Mouse (Mus musculus): ENCODE measurements at regions not wholly inside any gene's neighbourhood (a gene's known extent, or its start where the extent isn't known, plus 50 kb on each side); places are given as distances from the start of the nearest gene placed in this dataset.

DNA sequence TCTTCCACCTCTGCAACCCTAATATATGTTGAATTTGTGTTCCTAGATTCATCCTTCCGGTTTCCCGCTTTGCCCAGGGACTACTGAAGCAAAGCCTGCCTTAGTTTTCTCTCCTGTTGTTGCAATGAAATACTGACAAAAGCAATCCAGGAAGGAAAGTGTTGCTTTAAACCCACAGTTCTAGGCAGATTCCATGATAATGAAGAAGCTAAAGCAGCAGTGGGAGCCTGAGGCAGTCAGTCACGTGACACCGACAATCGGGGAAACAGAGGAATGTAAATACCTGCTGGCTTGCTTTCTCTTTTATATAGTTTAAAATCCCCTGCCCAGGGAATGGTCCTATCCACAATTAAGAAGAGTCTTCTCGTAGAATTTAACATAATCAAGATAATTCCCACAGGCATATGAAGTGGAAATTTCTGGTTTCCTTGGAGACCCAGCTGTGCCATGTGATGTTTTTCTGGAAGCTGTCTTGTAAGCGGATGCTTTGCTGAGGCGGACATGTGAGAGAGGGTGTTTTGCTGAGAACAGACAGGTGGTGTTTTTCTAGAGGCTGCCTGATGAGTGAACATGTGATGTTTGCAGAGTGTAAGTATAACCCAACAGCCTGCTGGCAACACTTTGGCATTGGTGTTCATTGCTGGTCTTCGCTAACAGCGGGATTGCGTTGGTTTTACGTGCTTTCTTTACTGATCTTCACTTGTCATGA lies 398.0 kb downstream of the Prim2 start:
- Histone ChIP-seq H3K4me3 (ENCODE audit: insufficient read depth, low read length) (peak overlapping the region; percentile 8), H3K27ac (ENCODE audit: insufficient read depth, low read length) (no peak overlapping the region), H3K4me1 (ENCODE audit: control insufficient read depth, insufficient read depth, low read length) (no peaks in the 10 kb centered on the region)
- no peak for TF ChIP-seq POLR2A (IDR thresholded peaks at IDR 0.05; ENCODE audit: extremely low read depth, insufficient read depth, low read length)

DNA sequence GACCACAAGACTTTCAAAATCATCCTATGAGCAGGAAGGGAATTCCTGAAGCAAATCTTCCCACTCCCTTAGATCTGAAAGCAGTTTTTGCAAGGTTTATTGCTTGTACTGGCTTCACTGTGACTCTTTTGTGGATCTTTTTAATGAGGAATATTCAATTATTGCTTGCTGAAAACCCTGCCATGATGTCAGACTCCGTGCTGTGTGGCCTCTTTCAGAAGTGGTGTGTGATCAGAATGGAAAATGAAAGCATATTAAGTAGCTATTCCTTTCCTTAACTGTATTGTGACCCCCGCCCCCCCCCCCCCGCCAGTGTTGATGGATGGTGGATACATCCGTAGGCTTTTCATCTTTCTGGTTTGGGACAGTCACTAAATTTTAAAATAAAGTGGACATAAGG lies 400.4 kb downstream of the Prim2 start:
- no peak overlapping the region for H3K27ac ChIP-seq (ENCODE audit: insufficient read depth, low read length)
- TF ChIP-seq CTCF (IDR thresholded peaks at IDR 0.05; ENCODE audit: extremely low read depth, insufficient read depth, low read length) (no peak), POLR2A (IDR thresholded peaks at IDR 0.05; ENCODE audit: extremely low read depth, insufficient read depth, low read length) (no peak)
- no peaks in the 10 kb centered on the region for H3K4me1 ChIP-seq (ENCODE audit: control insufficient read depth, insufficient read depth, low read length)
- H3K4me3 ChIP-seq (ENCODE audit: insufficient read depth, low read length), result no peak overlapping the region

DNA sequence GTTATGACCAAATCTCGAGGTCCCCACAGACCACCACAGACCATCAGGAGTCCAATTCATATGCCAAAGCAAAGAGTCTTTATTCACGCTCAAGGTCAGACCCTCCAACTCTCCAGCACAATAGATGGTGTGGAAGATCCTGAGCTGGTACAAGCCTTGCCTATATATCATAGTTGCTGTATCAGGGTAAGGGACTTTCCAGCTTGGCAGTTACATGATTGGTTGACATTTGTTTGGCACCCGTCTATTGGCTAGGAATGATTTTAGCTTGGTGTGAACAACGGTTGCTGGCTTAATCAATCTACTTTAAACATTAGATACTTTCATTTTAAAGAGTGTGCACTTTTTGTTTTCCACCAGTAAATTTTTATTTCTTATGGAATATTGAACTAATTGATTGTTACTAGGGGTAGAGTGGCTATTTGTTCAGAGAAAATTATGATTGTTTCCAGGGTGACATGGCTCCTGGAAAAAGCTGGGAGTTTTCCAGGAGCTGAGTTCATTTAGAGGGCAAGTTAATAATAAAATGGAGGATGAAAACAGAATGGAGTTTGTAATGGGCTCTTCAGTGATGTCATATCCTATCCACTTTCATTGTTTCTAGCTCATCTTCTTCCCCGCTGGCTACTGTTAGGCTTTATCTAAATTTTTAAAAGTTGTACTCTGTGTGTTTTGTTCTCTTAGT lies 403.7 kb downstream of the Prim2 start:
- no peak overlapping the region for H3K4me3 ChIP-seq (ENCODE audit: insufficient read depth, low read length)
- H3K4me1 ChIP-seq (ENCODE audit: control insufficient read depth, insufficient read depth, low read length), result no peaks in the 10 kb centered on the region
- no peak overlapping the region for H3K27ac ChIP-seq (ENCODE audit: insufficient read depth, low read length)
- TF ChIP-seq POLR2A (IDR thresholded peaks at IDR 0.05; ENCODE audit: extremely low read depth, insufficient read depth, low read length) (no peak), CTCF (IDR thresholded peaks at IDR 0.05; ENCODE audit: extremely low read depth, insufficient read depth, low read length) (no peak)

DNA sequence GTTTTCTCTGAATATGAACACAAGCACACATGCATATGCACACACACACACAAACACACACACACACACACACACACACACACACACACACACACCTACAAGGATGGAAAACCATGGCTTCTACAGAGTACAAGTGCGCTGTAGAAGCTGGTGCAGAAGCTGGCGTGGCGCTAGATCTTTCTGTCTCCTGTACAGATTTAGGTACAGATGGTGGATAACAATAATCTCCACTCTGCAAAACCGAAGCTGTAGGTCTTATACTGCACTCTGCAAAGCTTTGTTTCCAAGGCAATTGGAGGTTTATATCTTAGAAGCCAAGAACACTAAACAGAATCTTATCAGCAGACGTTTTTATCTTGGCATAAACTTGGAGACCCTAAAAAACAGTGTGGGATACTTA lies 420.1 kb downstream of the Prim2 start:
- no peaks in the 10 kb centered on the region for H3K4me1 ChIP-seq (ENCODE audit: control insufficient read depth, insufficient read depth, low read length)
- H3K4me3 ChIP-seq (ENCODE audit: insufficient read depth, low read length), result no peak overlapping the region
- TF ChIP-seq CTCF (IDR thresholded peaks at IDR 0.05; ENCODE audit: extremely low read depth, insufficient read depth, low read length) (no peak), POLR2A (IDR thresholded peaks at IDR 0.05; ENCODE audit: extremely low read depth, insufficient read depth, low read length) (no peak)
- no peak overlapping the region for H3K27ac ChIP-seq (ENCODE audit: insufficient read depth, low read length)

DNA sequence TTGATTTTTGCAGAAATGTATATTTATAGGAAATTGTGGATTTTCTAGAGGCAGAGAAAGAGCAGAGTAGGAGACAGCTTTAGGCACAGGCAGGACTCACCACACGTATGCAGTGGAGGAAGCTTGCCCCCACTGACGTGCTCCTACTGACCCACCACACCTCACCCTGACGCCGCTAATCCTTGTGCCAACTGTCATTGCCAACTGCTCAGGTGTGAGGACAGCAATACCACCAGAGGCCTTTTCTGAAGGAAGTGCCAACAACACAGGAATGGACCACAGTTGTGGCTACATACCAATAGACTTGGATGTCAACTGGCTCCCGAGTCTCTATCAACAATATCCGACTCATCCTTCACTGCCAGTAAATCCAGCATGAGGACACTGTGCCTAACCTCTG lies 422.5 kb downstream of the Prim2 start:
- no peak overlapping the region for H3K4me3 ChIP-seq (ENCODE audit: insufficient read depth, low read length)
- no peak for TF ChIP-seq CTCF (IDR thresholded peaks at IDR 0.05; ENCODE audit: extremely low read depth, insufficient read depth, low read length)
- no peak for TF ChIP-seq POLR2A (IDR thresholded peaks at IDR 0.05; ENCODE audit: extremely low read depth, insufficient read depth, low read length)
- no peaks in the 10 kb centered on the region for H3K4me1 ChIP-seq (ENCODE audit: control insufficient read depth, insufficient read depth, low read length)
- H3K27ac ChIP-seq (ENCODE audit: insufficient read depth, low read length), result no peak overlapping the region

DNA sequence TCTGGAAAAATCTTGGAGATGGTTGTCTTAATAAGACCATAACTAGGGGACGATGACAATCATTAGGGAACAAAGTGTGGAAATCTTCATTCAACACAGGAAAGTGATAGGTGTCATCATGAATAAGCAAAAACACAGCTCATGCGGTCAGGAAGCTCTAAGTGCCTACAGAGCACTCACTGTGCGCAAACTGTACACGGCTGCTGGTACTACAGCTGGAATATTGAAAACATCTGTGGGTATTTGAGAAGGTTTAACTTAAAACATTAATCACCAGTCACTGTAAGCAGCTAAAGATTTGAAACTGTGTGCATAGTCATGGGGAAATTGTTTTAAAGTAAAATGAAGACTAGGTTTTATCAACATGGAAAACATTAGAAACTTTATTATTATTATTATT lies 424.4 kb downstream of the Prim2 start:
- H3K4me1 ChIP-seq (ENCODE audit: control insufficient read depth, insufficient read depth, low read length), result no peaks in the 10 kb centered on the region
- H3K4me3 ChIP-seq (ENCODE audit: insufficient read depth, low read length), result no peak overlapping the region
- no peak for TF ChIP-seq CTCF (IDR thresholded peaks at IDR 0.05; ENCODE audit: extremely low read depth, insufficient read depth, low read length)
- no peak for TF ChIP-seq POLR2A (IDR thresholded peaks at IDR 0.05; ENCODE audit: extremely low read depth, insufficient read depth, low read length)
- no peak overlapping the region for H3K27ac ChIP-seq (ENCODE audit: insufficient read depth, low read length)

DNA sequence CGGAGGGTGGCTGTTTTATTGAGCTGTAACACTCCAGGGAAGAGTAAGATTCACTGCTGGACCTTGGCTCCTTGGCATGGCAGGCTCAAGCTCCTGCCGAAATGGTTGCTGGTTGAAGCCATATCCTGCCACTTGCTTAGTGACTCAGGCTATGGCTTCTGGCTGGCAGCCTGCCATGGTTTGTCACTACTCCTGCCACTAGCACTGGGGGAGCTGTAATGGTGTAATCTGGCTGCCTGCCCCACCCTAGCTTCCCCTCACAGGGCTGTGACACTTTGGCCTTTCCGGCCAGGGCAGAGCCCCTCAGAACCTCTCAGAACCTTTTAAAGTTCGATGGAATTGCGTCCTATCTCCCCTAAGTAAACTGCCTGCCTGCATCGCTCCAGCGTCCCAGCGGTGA lies 424.9 kb downstream of the Prim2 start:
- H3K27ac ChIP-seq (ENCODE audit: insufficient read depth, low read length), result no peak overlapping the region
- H3K4me1 ChIP-seq (ENCODE audit: control insufficient read depth, insufficient read depth, low read length), result no peaks in the 10 kb centered on the region
- H3K4me3 ChIP-seq (ENCODE audit: insufficient read depth, low read length), result no peak overlapping the region
- TF ChIP-seq POLR2A (IDR thresholded peaks at IDR 0.05; ENCODE audit: extremely low read depth, insufficient read depth, low read length) (no peak), CTCF (IDR thresholded peaks at IDR 0.05; ENCODE audit: extremely low read depth, insufficient read depth, low read length) (no peak)

DNA sequence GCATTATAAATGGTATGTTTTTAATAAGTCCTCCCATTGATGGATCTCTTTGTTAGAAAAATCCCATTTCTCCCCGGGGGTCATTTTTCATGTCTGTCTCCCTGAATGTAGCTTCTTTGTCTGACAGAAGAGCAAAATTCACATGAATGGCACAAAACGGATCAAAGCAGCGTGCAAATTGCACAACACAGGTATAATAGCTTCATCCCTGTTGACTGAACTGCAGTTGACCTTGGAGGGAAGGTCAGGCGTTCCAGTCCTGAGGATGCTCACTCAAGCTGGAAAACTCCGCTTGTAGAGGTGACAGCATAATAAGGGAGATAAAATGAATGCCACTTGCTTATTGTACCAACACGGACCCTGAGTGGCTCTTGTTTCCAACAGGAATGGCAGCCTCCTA lies 446.6 kb downstream of the Prim2 start:
- no peak overlapping the region for H3K4me3 ChIP-seq (ENCODE audit: insufficient read depth, low read length)
- H3K4me1 ChIP-seq (ENCODE audit: control insufficient read depth, insufficient read depth, low read length), result no peaks in the 10 kb centered on the region
- TF ChIP-seq CTCF (IDR thresholded peaks at IDR 0.05; ENCODE audit: extremely low read depth, insufficient read depth, low read length) (no peak), POLR2A (IDR thresholded peaks at IDR 0.05; ENCODE audit: extremely low read depth, insufficient read depth, low read length) (no peak)
- no peak overlapping the region for H3K27ac ChIP-seq (ENCODE audit: insufficient read depth, low read length)

DNA sequence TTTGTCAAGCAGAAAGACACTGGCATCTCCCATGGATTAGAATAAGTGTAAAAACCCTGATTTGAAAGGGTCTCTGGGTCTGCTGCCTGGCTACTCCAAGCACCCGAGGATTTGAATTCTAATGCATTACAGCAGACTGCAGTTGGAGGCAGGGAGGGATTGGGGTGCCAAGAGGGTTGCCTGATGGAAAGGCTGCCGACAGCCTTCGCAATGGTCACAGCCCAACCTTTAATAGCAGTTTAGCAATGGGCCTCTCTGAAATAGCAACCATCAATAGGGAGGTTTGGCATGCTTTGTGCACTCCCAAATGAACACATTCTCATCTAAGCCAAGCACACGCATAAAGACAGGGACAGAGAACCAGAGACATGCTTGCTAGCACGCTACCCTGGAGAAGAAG lies 454.8 kb downstream of the Prim2 start:
- Histone ChIP-seq H3K27ac (ENCODE audit: insufficient read depth, low read length) (no peak overlapping the region), H3K4me1 (ENCODE audit: control insufficient read depth, insufficient read depth, low read length) (no peaks in the 10 kb centered on the region), H3K4me3 (ENCODE audit: insufficient read depth, low read length) (no peak overlapping the region)
- TF ChIP-seq CTCF (IDR thresholded peaks at IDR 0.05; ENCODE audit: extremely low read depth, insufficient read depth, low read length) (no peak), POLR2A (IDR thresholded peaks at IDR 0.05; ENCODE audit: extremely low read depth, insufficient read depth, low read length) (no peak)

DNA sequence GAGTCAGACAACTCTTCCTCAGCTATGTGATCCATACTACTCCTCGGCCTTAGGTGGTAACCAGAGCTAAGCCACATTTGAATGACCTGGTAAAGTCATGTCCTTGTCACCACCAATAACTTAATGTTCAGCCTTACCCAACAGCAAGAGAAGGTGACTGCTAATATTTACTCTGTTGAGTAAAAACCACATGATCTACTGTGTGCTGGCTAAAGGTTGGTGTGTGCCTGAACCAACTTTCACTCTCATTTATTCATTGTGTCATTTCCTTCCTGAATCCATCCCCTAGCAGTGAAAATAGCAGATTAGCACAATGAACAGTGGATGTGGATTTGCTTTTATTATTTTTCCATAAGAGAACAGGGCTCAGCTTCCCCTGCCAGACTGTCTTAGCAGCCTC lies 455.2 kb downstream of the Prim2 start:
- H3K4me1 ChIP-seq (ENCODE audit: control insufficient read depth, insufficient read depth, low read length), result no peaks in the 10 kb centered on the region
- no peak overlapping the region for H3K27ac ChIP-seq (ENCODE audit: insufficient read depth, low read length)
- H3K4me3 ChIP-seq (ENCODE audit: insufficient read depth, low read length), result no peak overlapping the region
- no peak for TF ChIP-seq POLR2A (IDR thresholded peaks at IDR 0.05; ENCODE audit: extremely low read depth, insufficient read depth, low read length)
- TF ChIP-seq CTCF (IDR thresholded peaks at IDR 0.05; ENCODE audit: extremely low read depth, insufficient read depth, low read length), result no peak

All from cortical plate, adult 2 months (tissue).